Mouse (Mus musculus): ENCODE data around the gene Slc22a1. TPM values are rescaled to one million over a fixed set of nuclear protein-coding genes. Genes with fewer than 3 reads are reported as not detected.

Gene Slc22a1
- polyA plus RNA-seq, 1 experiment: 46.4 TPM

- TF ChIP-seq CTCF (IDR thresholded peaks at IDR 0.05; ENCODE audit: extremely low read depth, insufficient read length, insufficient replicate concordance, low read depth, low read length) (no peak), POLR2A (IDR thresholded peaks at IDR 0.05; ENCODE audit: low read depth, low read length) (no peak)
These were observed 60.9 kb downstream of the Slc22a1 start for GRCm38 (mm10) chr17:12614511-12615385.

DNA sequence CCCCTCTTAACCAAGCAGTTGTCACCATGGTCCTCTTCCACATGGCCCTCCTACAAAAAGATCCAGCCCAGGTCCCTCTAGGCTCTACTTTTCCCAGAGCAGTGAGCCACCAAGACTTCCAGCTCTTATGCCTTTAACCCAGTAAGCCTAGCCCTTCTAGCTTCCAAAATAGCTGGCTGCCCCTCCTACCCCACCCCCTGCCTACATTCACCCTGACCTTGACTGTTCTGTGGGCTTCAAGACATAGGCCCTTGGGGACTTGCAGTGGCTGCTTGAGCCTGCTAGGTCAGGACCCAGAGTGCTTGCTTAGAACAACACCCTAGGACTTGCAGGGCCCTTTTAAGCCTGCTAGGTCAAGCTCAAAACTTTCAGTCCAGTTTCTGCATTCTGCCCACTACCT, 68.4 kb downstream of the Slc22a1 start:
- TF ChIP-seq POLR2A (IDR thresholded peaks at IDR 0.05; ENCODE audit: low read depth, low read length) (no peak), CTCF (IDR thresholded peaks at IDR 0.05; ENCODE audit: extremely low read depth, insufficient read length, insufficient replicate concordance, low read depth, low read length) (no peak)
- no peak overlapping the region for H3K27ac ChIP-seq (ENCODE audit: insufficient read depth, low read depth, low read length)
- no peaks in the 10 kb centered on the region for H3K27me3 ChIP-seq (ENCODE audit: control insufficient read depth, insufficient read depth, low read length)

More at GRCm38 (mm10) chr17:12614511-12615385, 60.9 kb downstream of the Slc22a1 start:
- WGBS: 80% methylated on average over 15 of the region's 15 CpGs
- H3K4me1 ChIP-seq (ENCODE audit: control insufficient read depth, insufficient read depth, insufficient read length, low read length): no peaks in the 10 kb centered on the region
- no peaks in the 10 kb centered on the region for H3K36me3 ChIP-seq (ENCODE audit: control insufficient read depth, insufficient read depth, low read length)
- H3K27ac ChIP-seq (ENCODE audit: insufficient read depth, low read depth, low read length): no peak overlapping the region
- no peaks in the 10 kb centered on the region for H3K27me3 ChIP-seq (ENCODE audit: control insufficient read depth, insufficient read depth, low read length)
- no peak overlapping the region for H3K4me3 ChIP-seq (ENCODE audit: low read depth, low read length)

GRCm38 (mm10) chr17:12606634-12607033, 69.0 kb downstream of the Slc22a1 start:
- Histone ChIP-seq H3K4me3 (ENCODE audit: low read depth, low read length) (no peak overlapping the region), H3K4me1 (ENCODE audit: control insufficient read depth, insufficient read depth, insufficient read length, low read length) (no peaks in the 10 kb centered on the region), H3K36me3 (ENCODE audit: control insufficient read depth, insufficient read depth, low read length) (no peaks in the 10 kb centered on the region), H3K27me3 (ENCODE audit: control insufficient read depth, insufficient read depth, low read length) (no peaks in the 10 kb centered on the region), H3K27ac (ENCODE audit: insufficient read depth, low read depth, low read length) (no peak overlapping the region)
- 9% methylated on average over 1 of the region's 1 CpGs for WGBS
- TF ChIP-seq POLR2A (IDR thresholded peaks at IDR 0.05; ENCODE audit: low read depth, low read length): no peak
- TF ChIP-seq CTCF (IDR thresholded peaks at IDR 0.05; ENCODE audit: extremely low read depth, insufficient read length, insufficient replicate concordance, low read depth, low read length): no peak

More for the DNA sequence above, 68.4 kb downstream of the Slc22a1 start:
- no peak overlapping the region for H3K4me3 ChIP-seq (ENCODE audit: low read depth, low read length)
- no peaks in the 10 kb centered on the region for H3K4me1 ChIP-seq (ENCODE audit: control insufficient read depth, insufficient read depth, insufficient read length, low read length)
- H3K36me3 ChIP-seq (ENCODE audit: control insufficient read depth, insufficient read depth, low read length): no peaks in the 10 kb centered on the region

Other genes starting within 250 kb of the Slc22a1 start
- 0.08 and 0.58 TPM in 2 replicates for gene Slc22a3, start 168.1 kb downstream of the Slc22a1 start, polyA plus RNA-seq (2012; rRNA removed)
- gene Slc22a2, start 91.7 kb downstream of the Slc22a1 start, polyA plus RNA-seq (2012; rRNA removed): 0.13 TPM in 1 of 2 replicates, not detected in the other
- 8.3 and 19.7 TPM in 2 replicates for gene Igf2r, start 93.8 kb upstream of the Slc22a1 start, polyA plus RNA-seq (2012; rRNA removed)
- gene Mas1, start 192.3 kb upstream of the Slc22a1 start, polyA plus RNA-seq (2012; rRNA removed): not detected in 2 replicates
- not detected in 2 replicates for gene Mrgprh, start 200.2 kb upstream of the Slc22a1 start, polyA plus RNA-seq (2012; rRNA removed)
- 0.24 and 0.41 TPM in 2 replicates for gene Pnldc1, start 234.4 kb upstream of the Slc22a1 start, polyA plus RNA-seq (2012; rRNA removed)
- 9.8 and 19.5 TPM in 2 replicates for gene Tcp1, start 239.9 kb upstream of the Slc22a1 start, polyA plus RNA-seq (2012; rRNA removed)
- 16.7 and 19.4 TPM in 2 replicates for gene Mrpl18, start 240.5 kb upstream of the Slc22a1 start, polyA plus RNA-seq (2012; rRNA removed)

All from small intestine, adult 2 months (tissue).